Mouse (Mus musculus): ENCODE measurements at regions not wholly inside any gene's neighbourhood (a gene's known extent, or its start where the extent isn't known, plus 50 kb on each side); places are given as distances from the start of the nearest gene placed in this dataset.

DNA sequence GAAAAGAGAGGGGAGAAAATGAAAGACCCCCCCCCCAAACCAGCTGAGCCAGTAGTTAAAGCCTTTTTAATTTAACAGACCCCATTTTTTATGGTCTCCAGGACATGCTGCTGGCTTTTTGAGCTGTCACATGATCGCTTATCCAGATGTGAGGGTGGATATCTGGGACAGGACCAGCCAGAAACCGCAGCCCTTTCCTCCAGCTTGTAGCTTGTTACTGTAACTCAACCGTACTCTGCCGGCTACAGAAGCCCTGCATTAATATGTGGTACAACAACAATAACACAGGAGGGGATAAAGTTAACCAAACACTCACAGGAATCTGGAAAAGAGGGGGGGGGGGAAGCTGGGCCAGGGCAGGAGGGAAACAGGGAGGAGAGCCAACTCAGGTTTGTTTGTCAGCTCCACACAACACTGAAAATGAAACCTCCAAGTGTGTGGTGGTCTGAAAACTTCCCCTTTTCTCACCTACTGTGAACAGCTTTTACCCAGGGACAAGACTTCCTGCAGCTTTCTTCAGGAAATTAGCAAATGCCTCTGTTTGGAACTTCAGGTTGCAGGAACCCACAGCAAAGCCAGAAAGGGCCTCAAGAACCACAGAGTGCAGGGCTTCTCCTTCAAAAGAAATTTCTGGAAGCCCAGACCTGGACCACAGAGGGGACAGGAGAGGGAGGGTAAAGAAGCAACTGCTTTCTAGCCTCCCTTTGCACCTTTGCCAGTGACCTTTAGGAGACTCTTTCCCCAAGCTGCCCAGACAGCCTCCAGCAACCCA is 244.3 kb downstream of the Clic5 start:
- Histone ChIP-seq H3K27ac (ENCODE audit: insufficient read depth, low read depth, low read length) (no peak overlapping the region), H3K4me1 (ENCODE audit: control insufficient read depth, insufficient read depth, low read length) (no peaks in the 10 kb centered on the region), H3K4me3 (ENCODE audit: insufficient read depth, low read depth, low read length) (no peak overlapping the region)
- 63% methylated on average over 4 of the region's 4 CpGs for WGBS
- TF ChIP-seq CTCF (IDR thresholded peaks at IDR 0.05; ENCODE audit: insufficient read depth, low read depth, low read length) = no peak

DNA sequence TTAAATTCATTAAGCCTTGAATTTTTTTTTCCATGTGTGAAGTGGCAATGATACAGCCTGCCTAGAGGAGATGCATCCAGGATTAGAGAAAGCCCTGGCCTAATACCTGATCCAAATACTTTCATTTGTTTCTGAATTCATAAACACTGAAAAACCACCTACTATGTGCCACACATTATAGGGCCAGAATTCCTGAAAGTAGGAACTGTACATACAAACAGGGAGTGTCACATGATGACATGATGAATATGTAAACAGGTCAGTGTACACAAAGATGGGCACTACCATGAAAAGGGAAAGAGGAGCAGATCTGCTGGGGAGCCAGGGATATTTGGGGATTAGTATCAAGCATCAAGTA is 244.9 kb downstream of the Clic5 start:
- no peak for TF ChIP-seq CTCF (IDR thresholded peaks at IDR 0.05; ENCODE audit: insufficient read depth, low read depth, low read length)
- no peak for TF ChIP-seq POLR2A (IDR thresholded peaks at IDR 0.05; ENCODE audit: insufficient read depth, low read depth, low read length)
- Histone ChIP-seq H3K4me3 (ENCODE audit: insufficient read depth, low read depth, low read length) (no peak overlapping the region), H3K27ac (ENCODE audit: insufficient read depth, low read depth, low read length) (no peak overlapping the region), H3K4me1 (ENCODE audit: control insufficient read depth, insufficient read depth, low read length) (no peaks in the 10 kb centered on the region)

DNA sequence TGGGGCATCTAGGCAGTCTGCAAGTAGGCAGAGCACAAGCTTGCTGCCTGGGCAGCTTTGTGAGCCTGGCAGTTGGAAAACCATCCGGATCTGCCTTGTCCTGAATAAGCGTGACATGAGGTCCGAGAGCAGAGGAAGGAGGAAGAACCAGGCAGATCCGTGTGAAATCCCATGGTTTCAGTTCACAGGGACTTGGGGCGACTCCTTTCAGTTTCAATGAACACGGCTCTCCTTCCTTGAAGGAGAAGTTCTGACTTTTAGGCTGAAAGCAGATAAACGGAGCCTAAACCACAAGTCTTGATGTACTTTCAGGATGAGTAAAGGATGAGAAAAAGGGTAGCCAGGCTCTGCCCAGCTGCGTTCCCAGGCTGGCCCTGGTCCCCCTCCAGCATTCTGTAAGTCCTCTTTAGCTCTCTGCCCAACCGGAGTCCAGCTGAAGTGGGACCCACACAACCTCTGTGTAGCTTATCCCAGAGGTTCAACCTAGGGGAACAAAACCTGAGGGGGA is 248.2 kb downstream of the Clic5 start:
- Histone ChIP-seq H3K4me1 (ENCODE audit: control insufficient read depth, insufficient read depth, low read length) (no peaks in the 10 kb centered on the region), H3K27ac (ENCODE audit: insufficient read depth, low read depth, low read length) (no peak overlapping the region), H3K4me3 (ENCODE audit: insufficient read depth, low read depth, low read length) (no peak overlapping the region)
- TF ChIP-seq POLR2A (IDR thresholded peaks at IDR 0.05; ENCODE audit: insufficient read depth, low read depth, low read length) = no peak
- TF ChIP-seq CTCF (IDR thresholded peaks at IDR 0.05; ENCODE audit: insufficient read depth, low read depth, low read length) = no peak
- 91% methylated on average over 9 of the region's 9 CpGs for WGBS

DNA sequence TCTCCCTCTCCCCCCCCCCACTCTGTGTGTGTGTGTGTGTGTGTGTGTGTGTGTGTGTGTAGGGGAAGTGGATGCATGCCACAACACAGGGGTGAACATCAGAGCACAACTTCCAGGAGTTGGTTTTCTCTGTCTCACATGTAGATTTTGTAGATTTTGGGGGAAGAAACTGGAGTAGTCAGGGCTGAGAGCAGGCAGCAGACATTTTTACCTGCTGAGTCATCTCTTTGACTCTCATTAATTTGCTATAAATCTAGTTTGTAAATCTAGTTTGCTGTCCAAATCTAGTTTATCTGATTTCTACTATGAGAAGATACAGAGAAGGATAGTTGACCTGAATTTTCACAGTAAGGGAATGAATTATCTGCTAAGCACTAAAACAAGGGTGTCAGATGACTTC is 250.1 kb downstream of the Clic5 start:
- Histone ChIP-seq H3K4me3 (ENCODE audit: insufficient read depth, low read depth, low read length) (no peak overlapping the region), H3K4me1 (ENCODE audit: control insufficient read depth, insufficient read depth, low read length) (no peaks in the 10 kb centered on the region), H3K27ac (ENCODE audit: insufficient read depth, low read depth, low read length) (no peak overlapping the region)
- TF ChIP-seq CTCF (IDR thresholded peaks at IDR 0.05; ENCODE audit: insufficient read depth, low read depth, low read length) (no peak), POLR2A (IDR thresholded peaks at IDR 0.05; ENCODE audit: insufficient read depth, low read depth, low read length) (no peak)

DNA sequence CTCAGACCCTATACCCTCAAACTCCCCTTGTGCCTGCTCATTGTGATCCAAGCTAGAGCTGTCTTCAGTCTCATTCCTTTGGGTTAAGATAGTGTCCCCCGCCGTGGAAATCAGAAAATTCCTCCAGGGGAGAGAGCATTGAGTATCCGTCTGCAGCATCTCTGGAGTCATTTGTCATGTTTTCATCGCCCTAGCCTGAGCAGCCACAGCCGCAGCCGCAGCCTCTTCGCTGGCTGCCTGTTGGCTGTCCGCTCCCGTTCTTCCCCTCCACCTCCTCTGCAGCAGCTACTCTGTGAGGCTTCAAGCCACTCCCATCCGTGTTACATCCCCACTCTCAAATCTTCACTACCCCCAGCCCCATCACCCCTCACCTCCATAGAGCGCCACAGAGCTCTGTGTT is 255.1 kb downstream of the Clic5 start:
- Histone ChIP-seq H3K4me3 (ENCODE audit: insufficient read depth, low read depth, low read length) (no peak overlapping the region), H3K4me1 (ENCODE audit: control insufficient read depth, insufficient read depth, low read length) (no peaks in the 10 kb centered on the region), H3K27ac (ENCODE audit: insufficient read depth, low read depth, low read length) (no peak overlapping the region)
- 78% methylated on average over 11 of the region's 11 CpGs for WGBS
- TF ChIP-seq CTCF (IDR thresholded peaks at IDR 0.05; ENCODE audit: insufficient read depth, low read depth, low read length) = no peak
- TF ChIP-seq POLR2A (IDR thresholded peaks at IDR 0.05; ENCODE audit: insufficient read depth, low read depth, low read length) = no peak

DNA sequence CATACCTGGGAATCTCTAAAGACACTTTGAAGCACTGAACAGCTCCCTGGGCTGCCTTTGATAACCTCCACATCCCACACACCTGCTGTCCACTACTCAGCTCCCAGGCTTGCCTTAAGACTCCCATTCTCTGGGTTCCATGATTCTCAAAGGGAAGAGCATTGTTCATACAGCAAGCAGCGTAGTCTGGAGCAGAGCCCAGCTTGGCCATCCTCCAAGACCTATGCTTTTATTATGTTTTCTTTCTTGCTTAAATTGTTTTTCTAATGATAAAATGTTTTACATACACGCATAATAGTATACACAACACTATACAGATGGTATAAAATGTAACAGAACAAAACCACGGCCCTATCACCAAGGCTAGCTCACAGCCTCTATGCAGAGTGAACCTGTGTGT is 257.0 kb downstream of the Clic5 start:
- Histone ChIP-seq H3K4me1 (ENCODE audit: control insufficient read depth, insufficient read depth, low read length) (no peaks in the 10 kb centered on the region), H3K27ac (ENCODE audit: insufficient read depth, low read depth, low read length) (no peak overlapping the region), H3K4me3 (ENCODE audit: insufficient read depth, low read depth, low read length) (no peak overlapping the region)
- WGBS = 76% methylated on average over 3 of the region's 3 CpGs
- TF ChIP-seq POLR2A (IDR thresholded peaks at IDR 0.05; ENCODE audit: insufficient read depth, low read depth, low read length) (no peak), CTCF (IDR thresholded peaks at IDR 0.05; ENCODE audit: insufficient read depth, low read depth, low read length) (no peak)

Measured in olfactory bulb, adult 2 months (tissue).